Mouse (Mus musculus) spleen, adult 2 months (tissue): Measurements from ENCODE around the gene Elovl5.

ENCODE experiments used
- CTCF ChIP-seq: fragments of 200-500 bp; IDR thresholded peaks from 2 replicates; pipeline ENCODE4 v1.5.1; 2011; ENCODE audit warnings: mild to moderate bottlenecking, inconsistent platforms; ENCODE audit not compliant: insufficient read depth, insufficient read length, insufficient replicate concordance; ENCODE audit errors: extremely low read depth
- POLR2A ChIP-seq: fragments of 200-500 bp; IDR thresholded peaks from 2 replicates; pipeline ENCODE4 v1.6.1; 2011; ENCODE audit warnings: low read depth, low read length, inconsistent platforms

- TF ChIP-seq CTCF (no peak), POLR2A (no peak)
Measured at GRCm38 (mm10) chr9:77950841-77951475, 33.8 kb downstream of the Elovl5 start.
